Mouse (Mus musculus): ENCODE measurements around the gene Eng.

Eng gene

GRCm38 (mm10) chr2:32646379-32647056, at the start of gene Eng:
Eng (plus strand) TSS chr2:32646595.
- in situ Hi-C loops (cut with MboI, MseI): no loop called here

- in situ Hi-C loops (cut with MboI, MseI): no loop called here
Observed at GRCm38 (mm10) chr2:32596725-32597124, 49.7 kb upstream of the Eng start.

- in situ Hi-C loops (cut with MboI, MseI): no loop called here
Observed at GRCm38 (mm10) chr2:32597248-32597647, 49.1 kb upstream of the Eng start.

GRCm38 (mm10) chr2:32597699-32598098, 48.7 kb upstream of the Eng start:
- in situ Hi-C loops (cut with MboI, MseI): no loop called here

GRCm38 (mm10) chr2:32598506-32598905, 47.9 kb upstream of the Eng start:
- in situ Hi-C loops (cut with MboI, MseI): no loop called here

GRCm38 (mm10) chr2:32599409-32599808, 47.0 kb upstream of the Eng start, which contains the start of gene St6galnac6:
St6galnac6 (plus strand) TSS chr2:32599709.
- in situ Hi-C loops (cut with MboI, MseI): no loop called here

- in situ Hi-C loops (cut with MboI, MseI): loop anchor here (10.0 kb wide), 1 partner anchor 967 kb away; no protein-coding TSS in a partner anchor
Observed at GRCm38 (mm10) chr2:32601417-32602065, 44.9 kb upstream of the Eng start.

GRCm38 (mm10) chr2:32602600-32603054, 43.8 kb upstream of the Eng start:
- in situ Hi-C loops (cut with MboI, MseI): loop anchor here (10.0 kb wide), 1 partner anchor 968 kb away; no protein-coding TSS in a partner anchor

- in situ Hi-C loops (cut with MboI, MseI): loop anchor here (10.0 kb wide), 1 partner anchor 970 kb away; no protein-coding TSS in a partner anchor
Observed at GRCm38 (mm10) chr2:32604631-32605030, 41.8 kb upstream of the Eng start.

- in situ Hi-C loops (cut with MboI, MseI): loop anchor here (10.0 kb wide), 1 partner anchor 972 kb away; no protein-coding TSS in a partner anchor
Observed at GRCm38 (mm10) chr2:32606161-32607142, 39.9 kb upstream of the Eng start.

- in situ Hi-C loops (cut with MboI, MseI): loop anchor here (10.0 kb wide), 1 partner anchor 973 kb away; no protein-coding TSS in a partner anchor
Observed at GRCm38 (mm10) chr2:32607262-32607947, 39.0 kb upstream of the Eng start.

GRCm38 (mm10) chr2:32608141-32608777, 38.1 kb upstream of the Eng start:
- in situ Hi-C loops (cut with MboI, MseI): loop anchor here (10.0 kb wide), 1 partner anchor 973 kb away; no protein-coding TSS in a partner anchor

- in situ Hi-C loops (cut with MboI, MseI): loop anchor here (10.0 kb wide), 1 partner anchor 974 kb away; no protein-coding TSS in a partner anchor
Observed at GRCm38 (mm10) chr2:32608778-32609435, 37.5 kb upstream of the Eng start.

GRCm38 (mm10) chr2:32610610-32611229, 35.7 kb upstream of the Eng start:
- in situ Hi-C loops (cut with MboI, MseI): no loop called here

GRCm38 (mm10) chr2:32612274-32612673, 34.1 kb upstream of the Eng start:
- in situ Hi-C loops (cut with MboI, MseI): no loop called here

GRCm38 (mm10) chr2:32617109-32617508, 29.3 kb upstream of the Eng start:
- in situ Hi-C loops (cut with MboI, MseI): no loop called here

GRCm38 (mm10) chr2:32617601-32618000, 28.8 kb upstream of the Eng start:
- in situ Hi-C loops (cut with MboI, MseI): no loop called here

GRCm38 (mm10) chr2:32618051-32618450, 28.3 kb upstream of the Eng start:
- in situ Hi-C loops (cut with MboI, MseI): no loop called here
